Mouse (Mus musculus) right cerebral cortex, postnatal 14 days (tissue): ENCODE results near the gene Ammecr1.

Source experiments
- DNase-seq: peaks from one replicate; pipeline ENCODE4 v3.0.0; 2022

The Ammecr1 gene

GRCm38 (mm10) chrX:142903854-142904253, 62.7 kb downstream of the Ammecr1 start:
- no peak for DNase-seq

GRCm38 (mm10) chrX:142902599-142902998, 63.9 kb downstream of the Ammecr1 start:
- no peak for DNase-seq

- no peak for DNase-seq
Observed at GRCm38 (mm10) chrX:142901915-142902314, 64.6 kb downstream of the Ammecr1 start.

GRCm38 (mm10) chrX:142898295-142898887, 68.1 kb downstream of the Ammecr1 start:
- no peak for DNase-seq

GRCm38 (mm10) chrX:142897477-142898000, 69.0 kb downstream of the Ammecr1 start:
- no peak for DNase-seq

- DNase-seq: no peak
Observed at GRCm38 (mm10) chrX:142895316-142895715, 71.2 kb downstream of the Ammecr1 start.

GRCm38 (mm10) chrX:142885962-142886361, 80.6 kb downstream of the Ammecr1 start:
- DNase-seq: no peak

- no peak for DNase-seq
Observed at GRCm38 (mm10) chrX:142883593-142883992, 82.9 kb downstream of the Ammecr1 start.

GRCm38 (mm10) chrX:142882255-142882654, 84.3 kb downstream of the Ammecr1 start:
- DNase-seq: no peak

- DNase-seq: no peak
Observed at GRCm38 (mm10) chrX:142869844-142870243, 96.7 kb downstream of the Ammecr1 start.

- DNase-seq: no peak
Observed at GRCm38 (mm10) chrX:142848032-142848431, 118.5 kb downstream of the Ammecr1 start.

- DNase-seq: no peak
Observed at GRCm38 (mm10) chrX:142846266-142846665, 120.3 kb downstream of the Ammecr1 start.

- DNase-seq: no peak
Observed at GRCm38 (mm10) chrX:142841916-142842315, 124.6 kb downstream of the Ammecr1 start.

- no peak for DNase-seq
Observed at GRCm38 (mm10) chrX:142839411-142839810, 127.1 kb downstream of the Ammecr1 start.

- no peak for DNase-seq
Observed at GRCm38 (mm10) chrX:142838841-142839240, 127.7 kb downstream of the Ammecr1 start.

- no peak for DNase-seq
Observed at GRCm38 (mm10) chrX:142837316-142837715, 129.2 kb downstream of the Ammecr1 start.

- DNase-seq: no peak
Observed at GRCm38 (mm10) chrX:142836399-142836798, 130.1 kb downstream of the Ammecr1 start.

- DNase-seq: no peak
Observed at GRCm38 (mm10) chrX:142834807-142835206, 131.7 kb downstream of the Ammecr1 start.

- no peak for DNase-seq
Observed at GRCm38 (mm10) chrX:142833164-142833796, 133.2 kb downstream of the Ammecr1 start.

- DNase-seq: no peak
Observed at GRCm38 (mm10) chrX:142832221-142832620, 134.3 kb downstream of the Ammecr1 start.

GRCm38 (mm10) chrX:142830572-142830971, 136.0 kb downstream of the Ammecr1 start:
- DNase-seq: no peak

- DNase-seq: no peak
Observed at GRCm38 (mm10) chrX:142829866-142830470, 136.6 kb downstream of the Ammecr1 start.

GRCm38 (mm10) chrX:142829267-142829666, 137.3 kb downstream of the Ammecr1 start:
- no peak for DNase-seq
